Mouse (Mus musculus): ENCODE data around the gene Slbp. TPM values are rescaled to one million over a fixed set of nuclear protein-coding genes. Genes with fewer than 3 reads are reported as not detected.

Slbp gene
- total and polyA plus RNA-seq, 2 experiments from 2014 or later: 66.0 to 128 TPM

GRCm38 (mm10) chr5:33658664-33659050 lies 6.3 kb upstream of the Slbp start:
- peaks cover 2% of the 10 kb centered on the region; the same call in 1 of the 2 replicates for H3K36me3 ChIP-seq (ENCODE audit: insufficient read depth, low read length)
- H3K27me3 ChIP-seq (ENCODE audit: insufficient read depth, low read length): no peaks in the 10 kb centered on the region
- DNase-seq (ENCODE audit: low spot score): no peak
- peak overlapping the region; percentile 91 for H3K4me2 ChIP-seq (ENCODE audit: low read depth, low read length)
- ATAC-seq: no peak
- TF ChIP-seq CTCF (IDR thresholded peaks at IDR 0.05; ENCODE audit: low read depth): no peak
- peak overlapping the region; percentile 69 for H3K9ac ChIP-seq (replicated peaks; ENCODE audit: low read length)
- no peak overlapping the region for H3K27ac ChIP-seq
- no peaks in the 10 kb centered on the region for H3K9me3 ChIP-seq (ENCODE audit: low read length)
- under 1% methylated on average over 26 of the region's 26 CpGs for WGBS
- peaks cover 15% of the 10 kb centered on the region for H3K4me1 ChIP-seq (ENCODE audit: insufficient read depth, low read length)
- peak overlapping the region; percentile 60 for H3K4me3 ChIP-seq (ENCODE audit: low read length)

GRCm38 (mm10) chr5:33657787-33658663 lies 5.7 kb upstream of the Slbp start, which contains the start of the genes Tacc3 and Tmem129:
Gene Tacc3, plus strand, starts transcription at chr5:33658128.
Gene Tmem129, minus strand, starts transcription at chr5:33658416.
- ATAC-seq (peak; percentile 97), DNase-seq (ENCODE audit: low spot score) (peak; percentile 99)
- under 1% methylated on average over 60 of the region's 60 CpGs for WGBS
- Histone ChIP-seq H3K9ac (replicated peaks; ENCODE audit: low read length) (peak within 1 kb of the TSS; percentile 69), H3K36me3 (ENCODE audit: insufficient read depth, low read length) (peaks cover 7% of the 10 kb centered on the region; the same call in 1 of the 2 replicates), H3K27ac (peak within 1 kb of the TSS; percentile 95), H3K4me2 (ENCODE audit: low read depth, low read length) (peak within 1 kb of the TSS; percentile 91), H3K9me3 (ENCODE audit: low read length) (no peaks in the 10 kb centered on the region), H3K4me1 (ENCODE audit: insufficient read depth, low read length) (peaks cover 15% of the 10 kb centered on the region), H3K4me3 (ENCODE audit: low read length) (peak within 1 kb of the TSS; percentile 60), H3K27me3 (ENCODE audit: insufficient read depth, low read length) (no peaks in the 10 kb centered on the region)
- no peak for TF ChIP-seq CTCF (IDR thresholded peaks at IDR 0.05; ENCODE audit: low read depth)

GRCm38 (mm10) chr5:33657251-33657786 lies 4.9 kb upstream of the Slbp start:
- TF ChIP-seq CTCF (IDR thresholded peaks at IDR 0.05; ENCODE audit: low read depth): no peak

GRCm38 (mm10) chr5:33656739-33657138 lies 4.4 kb upstream of the Slbp start:
- Histone ChIP-seq H3K36me3 (ENCODE audit: insufficient read depth, low read length) (peaks cover 7% of the 10 kb centered on the region; the same call in 1 of the 2 replicates), H3K9me3 (ENCODE audit: low read length) (no peaks in the 10 kb centered on the region), H3K4me3 (ENCODE audit: low read length) (peak overlapping the region; percentile 60), H3K27ac (peak overlapping the region; percentile 95), H3K4me2 (ENCODE audit: low read depth, low read length) (peak overlapping the region; percentile 91), H3K9ac (replicated peaks; ENCODE audit: low read length) (peak overlapping the region; percentile 69), H3K4me1 (ENCODE audit: insufficient read depth, low read length) (peaks cover 15% of the 10 kb centered on the region), H3K27me3 (ENCODE audit: insufficient read depth, low read length) (no peaks in the 10 kb centered on the region)
- TF ChIP-seq CTCF (IDR thresholded peaks at IDR 0.05; ENCODE audit: low read depth): no peak
- ATAC-seq: no peak
- DNase-seq (ENCODE audit: low spot score): no peak
- WGBS: 29% methylated on average over 1 of the region's 1 CpGs

More at GRCm38 (mm10) chr5:33657251-33657786, 4.9 kb upstream of the Slbp start:
- 0% methylated on average over 32 of the region's 32 CpGs for WGBS
- peak overlapping the region; percentile 69 for H3K9ac ChIP-seq (replicated peaks; ENCODE audit: low read length)
- peak overlapping the region; percentile 60 for H3K4me3 ChIP-seq (ENCODE audit: low read length)
- ATAC-seq (peak; percentile 24), DNase-seq (ENCODE audit: low spot score) (no peak)
- H3K4me1 ChIP-seq (ENCODE audit: insufficient read depth, low read length): peaks cover 15% of the 10 kb centered on the region
- peak overlapping the region; percentile 91 for H3K4me2 ChIP-seq (ENCODE audit: low read depth, low read length)
- H3K27me3 ChIP-seq (ENCODE audit: insufficient read depth, low read length): no peaks in the 10 kb centered on the region
- peak overlapping the region; percentile 95 for H3K27ac ChIP-seq
- no peaks in the 10 kb centered on the region for H3K9me3 ChIP-seq (ENCODE audit: low read length)
- peaks cover 7% of the 10 kb centered on the region; the same call in 1 of the 2 replicates for H3K36me3 ChIP-seq (ENCODE audit: insufficient read depth, low read length)

- ATAC-seq: no peak
- WGBS: 92% methylated on average over 10 of the region's 10 CpGs
- Histone ChIP-seq H3K27me3 (ENCODE audit: insufficient read depth, low read length) (no peaks in the 10 kb centered on the region), H3K4me3 (ENCODE audit: low read length) (no peak overlapping the region), H3K36me3 (ENCODE audit: insufficient read depth, low read length) (peaks cover 7% of the 10 kb centered on the region; the same call in 1 of the 2 replicates), H3K4me1 (ENCODE audit: insufficient read depth, low read length) (peaks cover 23% of the 10 kb centered on the region), H3K9me3 (ENCODE audit: low read length) (no peaks in the 10 kb centered on the region), H3K4me2 (ENCODE audit: low read depth, low read length) (no peak overlapping the region), H3K9ac (replicated peaks; ENCODE audit: low read length) (no peak overlapping the region), H3K27ac (no peak overlapping the region)
- no peak for DNase-seq (ENCODE audit: low spot score)
- TF ChIP-seq CTCF (IDR thresholded peaks at IDR 0.05; ENCODE audit: low read depth): no peak
These were observed 3.0 kb upstream of the Slbp start for GRCm38 (mm10) chr5:33655251-33655840.

GRCm38 (mm10) chr5:33654424-33654823 lies 2.0 kb upstream of the Slbp start:
- no peak overlapping the region for H3K9ac ChIP-seq (replicated peaks; ENCODE audit: low read length)
- TF ChIP-seq CTCF (IDR thresholded peaks at IDR 0.05; ENCODE audit: low read depth): no peak
- no peak overlapping the region for H3K4me2 ChIP-seq (ENCODE audit: low read depth, low read length)
- no peak overlapping the region for H3K27ac ChIP-seq
- H3K36me3 ChIP-seq (ENCODE audit: insufficient read depth, low read length): peaks cover 11% of the 10 kb centered on the region; the same call in 1 of the 2 replicates
- ATAC-seq: no peak
- no peaks in the 10 kb centered on the region for H3K9me3 ChIP-seq (ENCODE audit: low read length)
- WGBS: 93% methylated on average over 13 of the region's 13 CpGs
- DNase-seq (ENCODE audit: low spot score): no peak
- H3K4me3 ChIP-seq (ENCODE audit: low read length): no peak overlapping the region
- H3K27me3 ChIP-seq (ENCODE audit: insufficient read depth, low read length): no peaks in the 10 kb centered on the region
- H3K4me1 ChIP-seq (ENCODE audit: insufficient read depth, low read length): peaks cover 23% of the 10 kb centered on the region

Measured in hindbrain, postnatal 0 days (tissue).